Mouse (Mus musculus): Measurements from ENCODE around the gene C330007P06Rik.

- TF ChIP-seq CTCF (IDR thresholded peaks at IDR 0.05; ENCODE audit: low read depth), result no peak
- TF ChIP-seq EP300 (IDR thresholded peaks at IDR 0.05; ENCODE audit: low read depth), result peak; percentile 61
Observed at GRCm38 (mm10) chrX:36863766-36864608, 9.9 kb downstream of the C330007P06Rik start.

Measured in liver, postnatal 0 days (tissue).